Mouse (Mus musculus) hindlimb bud, embryonic 11.5 days (tissue): ENCODE measurements around the gene Dbnl.

Experiments
- DNase-seq: peaks from one replicate; pipeline ENCODE4 v3.0.0-alpha.2; 2012; ENCODE audit warnings: low read depth, low spot score; ENCODE audit errors: extremely low spot score

The Dbnl gene

GRCm38 (mm10) chr11:5788056-5789014, at the start of gene Dbnl:
Dbnl (plus strand) TSS chr11:5788488.
- DNase-seq = peak; percentile 58

- DNase-seq = no peak
Observed at GRCm38 (mm10) chr11:5738888-5739632, 49.2 kb upstream of the Dbnl start.

GRCm38 (mm10) chr11:5739846-5740245, 48.4 kb upstream of the Dbnl start:
- no peak for DNase-seq

- no peak for DNase-seq
Observed at GRCm38 (mm10) chr11:5740599-5740964, 47.7 kb upstream of the Dbnl start.

- DNase-seq = no peak
Observed at GRCm38 (mm10) chr11:5740965-5741627, 47.2 kb upstream of the Dbnl start.

- no peak for DNase-seq
Observed at GRCm38 (mm10) chr11:5742106-5742505, 46.2 kb upstream of the Dbnl start.

- DNase-seq = no peak
Observed at GRCm38 (mm10) chr11:5744951-5745350, 43.3 kb upstream of the Dbnl start.

- no peak for DNase-seq
Observed at GRCm38 (mm10) chr11:5753755-5754154, 34.5 kb upstream of the Dbnl start.

GRCm38 (mm10) chr11:5761820-5762632, 26.3 kb upstream of the Dbnl start, which contains the start of gene Urgcp:
Urgcp (minus strand) TSS chr11:5762376.
- peak; percentile 58 for DNase-seq

- DNase-seq = no peak
Observed at GRCm38 (mm10) chr11:5762633-5762982, 25.7 kb upstream of the Dbnl start.

- no peak for DNase-seq
Observed at GRCm38 (mm10) chr11:5766019-5766418, 22.3 kb upstream of the Dbnl start.

- no peak for DNase-seq
Observed at GRCm38 (mm10) chr11:5778481-5778880, 9.8 kb upstream of the Dbnl start.

- DNase-seq = no peak
Observed at GRCm38 (mm10) chr11:5780035-5780499, 8.2 kb upstream of the Dbnl start.

GRCm38 (mm10) chr11:5782199-5782944, 5.9 kb upstream of the Dbnl start:
- no peak for DNase-seq

- DNase-seq = no peak
Observed at GRCm38 (mm10) chr11:5785732-5786131, 2.6 kb upstream of the Dbnl start.

- no peak for DNase-seq
Observed at GRCm38 (mm10) chr11:5787671-5788055, 625 bp upstream of the Dbnl start.

GRCm38 (mm10) chr11:5789071-5789753, 924 bp downstream of the Dbnl start:
- DNase-seq = no peak

- DNase-seq = no peak
Observed at GRCm38 (mm10) chr11:5789754-5790333, 1.6 kb downstream of the Dbnl start.

- no peak for DNase-seq
Observed at GRCm38 (mm10) chr11:5790431-5790830, 2.1 kb downstream of the Dbnl start.
